Mouse (Mus musculus) thymus, postnatal 25 days (tissue): Measurements from ENCODE around the gene Scaf4.
A peak's percentile ranks its signal among the peaks of the same experiment; 100 is the strongest.

Experiments used
- DNase-seq: peaks from one replicate; pipeline ENCODE4 v3.0.0; 2022

Scaf4 gene

GRCm38 (mm10) chr16:90197337-90197973 lies 86.8 kb downstream of the Scaf4 start:
- DNase-seq: peak; percentile 82

GRCm38 (mm10) chr16:90196688-90197240 lies 87.5 kb downstream of the Scaf4 start:
- no peak for DNase-seq

GRCm38 (mm10) chr16:90193719-90194118 lies 90.6 kb downstream of the Scaf4 start:
- no peak for DNase-seq

GRCm38 (mm10) chr16:90191289-90191688 lies 93.0 kb downstream of the Scaf4 start:
- no peak for DNase-seq

- DNase-seq: no peak
These were observed 96.8 kb downstream of the Scaf4 start for GRCm38 (mm10) chr16:90187453-90187852.

GRCm38 (mm10) chr16:90185928-90186588 lies 98.2 kb downstream of the Scaf4 start:
- DNase-seq: peak; percentile 75

GRCm38 (mm10) chr16:90184135-90184534 lies 100.2 kb downstream of the Scaf4 start:
- DNase-seq: no peak

- no peak for DNase-seq
These were observed 102.6 kb downstream of the Scaf4 start for GRCm38 (mm10) chr16:90181673-90182072.

- no peak for DNase-seq
These were observed 103.3 kb downstream of the Scaf4 start for GRCm38 (mm10) chr16:90180975-90181374.

- no peak for DNase-seq
These were observed 104.4 kb downstream of the Scaf4 start for GRCm38 (mm10) chr16:90179892-90180291.

- DNase-seq: no peak
These were observed 105.9 kb downstream of the Scaf4 start for GRCm38 (mm10) chr16:90178404-90178803.

- no peak for DNase-seq
These were observed 106.9 kb downstream of the Scaf4 start for GRCm38 (mm10) chr16:90177425-90177824.

GRCm38 (mm10) chr16:90176472-90176871 lies 107.8 kb downstream of the Scaf4 start:
- DNase-seq: no peak
